Mouse (Mus musculus) ES-E14 (cell line): ENCODE measurements at regions not wholly inside any gene's neighbourhood (a gene's known extent, or its start where the extent isn't known, plus 50 kb on each side); places are given as distances from the start of the nearest gene placed in this dataset.

Experiments used
- DNase-seq: peaks from one replicate; pipeline ENCODE4 v3.0.0-alpha.2; 2013; ENCODE audit warnings: low read depth, low spot score
- H3K27ac ChIP-seq: 2 replicates; pipeline ENCODE4 v1.5.1; 2012; ENCODE audit warnings: low read depth, mild to moderate bottlenecking, low read length, moderate library complexity, mixed read lengths; ENCODE audit not compliant: poor library complexity, insufficient read depth, severe bottlenecking
- H3K36me3 ChIP-seq: 2 replicates; pipeline ENCODE4 v1.6.1; 2012; ENCODE audit warnings: mild to moderate bottlenecking, low read length, moderate library complexity, mixed read lengths; ENCODE audit not compliant: control insufficient read depth, poor library complexity, insufficient read depth, severe bottlenecking
- H3K4me1 ChIP-seq, 2 experiments: fragments of 150-350 bp in 1 of 2; sonication (generic) in 1 of 2; 2 replicates each; pipeline ENCODE4 v1.6.1; 2012; ENCODE audit warnings: low read length in 2 of 2, mild to moderate bottlenecking in 1 of 2, mixed read lengths in 1 of 2; ENCODE audit not compliant: control insufficient read depth in 2 of 2, insufficient read depth in 2 of 2, poor library complexity in 1 of 2
- H3K4me3 ChIP-seq, 2 experiments: fragments of 150-350 bp in 1 of 2; sonication (generic) in 1 of 2; 2 replicates each; pipeline ENCODE4 v1.5.1; 2012; ENCODE audit warnings: low read length in 2 of 2, low read depth in 1 of 2, mild to moderate bottlenecking in 1 of 2, mixed read lengths in 1 of 2; ENCODE audit not compliant: insufficient read depth in 1 of 2, poor library complexity in 1 of 2, severe bottlenecking in 1 of 2
- H3K9ac ChIP-seq: 2 replicates; pipeline ENCODE4 v1.6.1; 2012; ENCODE audit warnings: low read depth, mild to moderate bottlenecking, low read length, mixed read lengths; ENCODE audit not compliant: poor library complexity, insufficient read depth, severe bottlenecking
- H3K9me3 ChIP-seq: fragments of 150-350 bp; sonication (generic); 2 replicates; pipeline ENCODE4 v1.6.1; 2012; ENCODE audit warnings: low read depth, mild to moderate bottlenecking, low read length; ENCODE audit not compliant: control insufficient read depth, insufficient read depth
- CHD2 ChIP-seq: IDR thresholded peaks from 2 replicates; pipeline ENCODE4 v1.6.1; 2014; ENCODE audit warnings: mild to moderate bottlenecking, low read depth, low read length, inconsistent platforms
- HCFC1 ChIP-seq: IDR thresholded peaks from 2 replicates; pipeline ENCODE4 v1.6.1; 2012; ENCODE audit warnings: low read length, inconsistent platforms, borderline replicate concordance; ENCODE audit not compliant: insufficient read depth
- MAFK ChIP-seq: IDR thresholded peaks from 2 replicates; pipeline ENCODE4 v1.6.1; 2014; ENCODE audit warnings: mild to moderate bottlenecking, low read depth, low read length, inconsistent platforms; ENCODE audit not compliant: insufficient read depth
- ZC3H11A ChIP-seq: IDR thresholded peaks from 2 replicates; pipeline ENCODE4 v1.6.1; 2012; ENCODE audit warnings: low read depth, mild to moderate bottlenecking, inconsistent platforms, low read length, borderline replicate concordance
- ZNF384 ChIP-seq: IDR thresholded peaks from 2 replicates; pipeline ENCODE4 v1.6.1; 2012; ENCODE audit warnings: low read depth, low read length, inconsistent platforms
- in situ Hi-C, 2 experiments: fragments of 600-800 bp; cut with MboI; formaldehyde crosslinking; loops; one replicate each; pipeline ENCODE4 v1.15.1; 2025; ENCODE audit warnings: low sequenced_read_pairs in 2 of 2, inconsistent platforms in 1 of 2; ENCODE audit not compliant: unreplicated experiment in 2 of 2

DNA sequence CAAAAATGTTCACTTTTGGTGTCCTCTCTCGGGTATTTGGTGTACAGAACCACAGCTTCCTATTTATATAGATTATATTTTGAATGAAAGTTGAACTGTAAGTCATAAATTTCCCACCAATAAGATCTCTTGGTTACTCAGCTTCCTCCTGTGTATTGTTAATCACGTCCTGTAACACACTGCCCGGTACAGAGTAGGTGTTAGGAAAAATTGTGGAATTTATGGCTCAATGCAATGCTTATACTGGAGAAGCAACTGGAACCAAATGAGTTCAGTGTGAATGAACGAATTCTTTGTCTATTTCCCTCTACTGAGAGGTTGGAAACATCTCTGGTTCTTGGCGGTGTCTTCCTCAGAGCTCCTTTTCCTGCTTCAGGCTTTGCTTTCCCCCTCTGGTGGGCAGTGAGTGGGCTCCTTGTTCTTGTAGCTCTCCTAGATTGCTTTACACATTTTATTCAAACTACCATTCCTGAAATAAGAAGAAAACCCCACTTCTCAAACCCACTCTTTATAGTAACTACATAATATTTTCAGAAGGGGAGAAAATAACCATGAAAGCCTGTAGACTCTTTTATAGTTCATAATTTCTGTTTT is 264.4 kb downstream of the D3Ertd751e start:
- Histone ChIP-seq H3K27ac (no peak overlapping the region), H3K36me3 (no peaks in the 10 kb centered on the region), H3K9me3 (no peaks in the 10 kb centered on the region), H3K9ac (no peak overlapping the region), H3K4me3 (no peak overlapping the region), H3K4me1 (no peaks in the 10 kb centered on the region)
- no peak for DNase-seq
- in situ Hi-C loops, result no loop called here
- TF ChIP-seq CHD2 (no peak), ZNF384 (no peak), HCFC1 (no peak), MAFK (no peak), ZC3H11A (no peak)

DNA sequence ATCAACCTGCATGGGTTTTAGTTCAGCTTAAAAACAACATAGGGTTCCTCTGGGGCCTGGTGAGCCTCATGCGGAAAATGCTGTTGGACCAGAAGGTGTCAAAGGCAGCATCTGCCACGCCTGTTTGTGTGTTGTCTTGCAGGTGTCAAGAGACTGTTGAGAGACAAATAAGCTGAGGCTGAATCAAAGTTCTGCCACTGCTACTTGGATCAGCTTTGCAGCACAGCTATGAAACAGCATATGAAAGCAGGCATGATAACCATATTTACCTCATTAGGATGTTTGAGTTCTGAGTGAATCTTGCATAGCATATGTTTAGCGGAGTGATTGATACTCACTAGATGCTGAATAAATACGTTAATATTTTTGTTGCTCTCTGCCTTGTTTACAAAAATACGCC is 280.8 kb downstream of the D3Ertd751e start:
- H3K4me1 ChIP-seq, result no peaks in the 10 kb centered on the region
- H3K4me3 ChIP-seq, result no peak overlapping the region
- no peaks in the 10 kb centered on the region for H3K9me3 ChIP-seq
- DNase-seq, result no peak
- H3K9ac ChIP-seq, result no peak overlapping the region
- TF ChIP-seq CHD2, result no peak
- TF ChIP-seq HCFC1, result no peak
- TF ChIP-seq MAFK, result no peak
- no peak for TF ChIP-seq ZC3H11A
- no peak for TF ChIP-seq ZNF384
- in situ Hi-C loops, result no loop called here
- H3K27ac ChIP-seq, result no peak overlapping the region
- H3K36me3 ChIP-seq, result no peaks in the 10 kb centered on the region

DNA sequence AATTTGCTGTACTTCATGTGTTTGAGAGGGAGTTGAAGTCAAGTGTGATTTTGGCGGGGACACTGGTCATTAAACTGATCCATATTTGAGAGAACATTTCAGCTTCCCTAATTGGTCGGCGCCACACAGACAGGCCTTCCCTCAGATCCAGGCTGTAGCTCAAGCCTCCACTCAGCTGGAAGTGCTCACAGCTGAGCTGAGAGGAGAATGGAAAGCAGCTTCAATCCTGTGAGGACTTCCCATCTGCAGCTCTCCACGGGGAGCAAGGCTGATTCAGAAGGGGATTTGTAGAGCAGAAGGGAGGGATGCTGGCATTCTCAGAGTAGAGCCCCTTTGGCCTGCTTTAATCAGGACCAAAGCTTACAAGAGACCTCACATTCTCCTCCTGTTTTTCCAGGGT is 297.2 kb downstream of the D3Ertd751e start:
- Histone ChIP-seq H3K36me3 (no peaks in the 10 kb centered on the region), H3K27ac (no peak overlapping the region), H3K9ac (no peak overlapping the region), H3K4me3 (no peak overlapping the region), H3K9me3 (no peaks in the 10 kb centered on the region), H3K4me1 (no peaks in the 10 kb centered on the region)
- DNase-seq, result no peak
- TF ChIP-seq ZC3H11A (no peak), MAFK (no peak), CHD2 (no peak), HCFC1 (no peak), ZNF384 (no peak)
- in situ Hi-C loops, result no loop called here

DNA sequence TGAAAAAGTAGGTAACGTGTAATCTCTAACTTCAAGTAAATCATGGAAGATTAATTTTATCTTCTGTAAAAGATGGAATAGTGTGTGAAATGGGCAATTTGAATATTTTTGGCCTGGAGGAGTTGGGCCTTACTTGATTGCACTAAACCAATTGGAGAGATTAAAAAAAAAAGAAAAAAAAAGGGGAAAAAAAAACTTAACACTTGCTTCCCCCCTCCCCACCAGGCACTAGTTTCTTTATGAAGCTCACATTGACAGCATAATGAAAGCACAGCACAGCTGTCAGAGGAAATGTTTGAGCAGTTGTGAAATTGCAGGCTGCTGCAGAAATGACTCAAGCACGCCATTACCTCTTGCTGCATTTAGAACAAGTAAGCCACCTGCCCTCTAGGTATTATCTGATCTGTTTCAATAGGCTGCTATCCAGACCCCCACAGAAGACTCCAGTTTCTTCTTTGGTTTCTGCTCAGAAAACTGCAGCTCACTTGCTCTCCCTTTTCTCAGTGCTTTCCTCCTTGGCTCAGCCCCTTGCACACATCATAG is 297.9 kb downstream of the D3Ertd751e start:
- no peak for TF ChIP-seq ZC3H11A
- no peak for TF ChIP-seq ZNF384
- TF ChIP-seq MAFK, result no peak
- TF ChIP-seq HCFC1, result no peak
- no peak for TF ChIP-seq CHD2
- H3K27ac ChIP-seq, result no peak overlapping the region
- no peak for DNase-seq
- in situ Hi-C loops, result no loop called here
- no peak overlapping the region for H3K4me3 ChIP-seq
- no peaks in the 10 kb centered on the region for H3K9me3 ChIP-seq
- no peaks in the 10 kb centered on the region for H3K36me3 ChIP-seq
- no peaks in the 10 kb centered on the region for H3K4me1 ChIP-seq
- H3K9ac ChIP-seq, result no peak overlapping the region

DNA sequence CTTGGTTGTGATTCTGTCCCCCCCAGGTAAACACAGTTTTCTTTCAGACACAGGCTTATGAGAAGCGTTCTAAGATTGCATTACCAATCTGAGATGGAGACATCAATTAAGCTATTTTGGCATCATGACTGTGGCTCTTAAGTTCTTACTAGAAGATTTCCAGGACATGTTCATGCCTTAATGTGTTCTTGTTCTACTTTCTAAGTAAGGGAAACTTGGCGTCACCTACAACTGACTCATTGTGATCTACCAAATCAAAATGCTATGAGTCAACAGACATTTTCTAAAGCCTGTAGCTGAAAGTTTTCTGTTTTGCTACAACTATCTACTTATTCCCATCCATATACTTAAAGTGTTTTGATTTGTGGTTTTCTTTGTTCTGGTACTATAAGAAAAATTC is 298.5 kb downstream of the D3Ertd751e start:
- DNase-seq, result no peak
- Histone ChIP-seq H3K4me3 (no peak overlapping the region), H3K4me1 (no peaks in the 10 kb centered on the region), H3K9ac (no peak overlapping the region), H3K27ac (no peak overlapping the region), H3K9me3 (no peaks in the 10 kb centered on the region), H3K36me3 (no peaks in the 10 kb centered on the region)
- TF ChIP-seq CHD2 (no peak), ZNF384 (no peak), ZC3H11A (no peak), MAFK (no peak), HCFC1 (no peak)
- in situ Hi-C loops, result no loop called here
